Mouse (Mus musculus) lung, adult 2 months (tissue): ENCODE measurements around the gene Nudt14.

Experiments
- CTCF ChIP-seq: fragments of 200-500 bp; IDR thresholded peaks from 2 replicates; pipeline ENCODE4 v1.5.1; 2011; ENCODE audit warnings: mild to moderate bottlenecking, low read length, control low read depth; ENCODE audit not compliant: insufficient read depth
- POLR2A ChIP-seq: fragments of 200-500 bp; IDR thresholded peaks from 2 replicates; pipeline ENCODE4 v1.6.1; 2011; ENCODE audit warnings: low read depth, mild to moderate bottlenecking, control low read depth, low read length, borderline replicate concordance; ENCODE audit errors: extremely low read depth

DNA sequence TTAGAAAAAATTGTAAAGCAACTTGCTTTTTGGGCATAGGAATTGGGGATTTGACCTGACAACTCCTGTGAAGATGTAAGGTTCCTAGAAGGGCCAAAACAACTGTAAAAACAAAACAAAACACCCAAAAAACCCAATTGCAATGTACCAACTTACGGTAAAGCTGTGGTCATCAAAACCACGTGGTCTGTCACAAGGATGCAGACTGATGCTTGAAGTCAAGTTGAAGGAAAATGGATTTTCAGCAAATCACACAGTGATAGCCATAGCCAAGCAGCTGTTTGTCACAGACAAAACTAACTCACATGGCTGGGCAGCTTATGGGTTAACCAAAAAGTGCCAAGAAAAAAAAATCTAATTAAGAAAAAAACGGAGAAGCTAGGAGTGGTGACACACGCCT, 43.0 kb downstream of the Nudt14 start:
- TF ChIP-seq CTCF (no peak), POLR2A (no peak)
